Mouse (Mus musculus): ENCODE results near the gene Itga9. TPM values are rescaled to one million over a fixed set of nuclear protein-coding genes. Genes with fewer than 3 reads are reported as not detected.

The Itga9 gene
- polyA plus RNA-seq, 2 experiments = 1.4 to 2.8 TPM

GRCm38 (mm10) chr9:118762759-118763158, 156.3 kb downstream of the Itga9 start:
- ATAC-seq (ENCODE audit: insufficient read depth) = no peak

GRCm38 (mm10) chr9:118763203-118763602, 156.7 kb downstream of the Itga9 start:
- no peak for DNase-seq (ENCODE audit: low read depth in 3 of 3, low spot score in 3 of 3)
- no peaks in the 10 kb centered on the region for H3K9me3 ChIP-seq (ENCODE audit: control insufficient read depth, low read length)
- no peaks in the 10 kb centered on the region for H3K27me3 ChIP-seq (ENCODE audit: control insufficient read depth, insufficient read depth, low read length)
- TF ChIP-seq CTCF (IDR thresholded peaks at IDR 0.05; ENCODE audit: low read depth) = no peak
- no peak for TF ChIP-seq EP300 (IDR thresholded peaks at IDR 0.05; ENCODE audit: low read depth)
- ATAC-seq (ENCODE audit: insufficient read depth) = no peak
- no peak overlapping the region for H3K27ac ChIP-seq
- no peaks in the 10 kb centered on the region for H3K4me1 ChIP-seq (replicated peaks; ENCODE audit: control insufficient read depth in 2 of 2, insufficient read depth in 2 of 2, low read length in 1 of 2)
- H3K4me2 ChIP-seq (ENCODE audit: low read depth) = no peak overlapping the region
- no peak overlapping the region for H3K4me3 ChIP-seq (ENCODE audit: insufficient read depth in 1 of 2, low read depth in 2 of 2, low read length in 2 of 2)
- no peaks in the 10 kb centered on the region for H3K36me3 ChIP-seq (replicated peaks; ENCODE audit: control insufficient read depth, insufficient read depth, low read depth)
- H3K9ac ChIP-seq (replicated peaks) = no peak overlapping the region
- 84% methylated on average over 4 of the region's 4 CpGs for WGBS (ENCODE audit: insufficient replicate concordance)

More at GRCm38 (mm10) chr9:118762759-118763158, 156.3 kb downstream of the Itga9 start:
- no peak for TF ChIP-seq CTCF (IDR thresholded peaks at IDR 0.05; ENCODE audit: low read depth)
- no peak for TF ChIP-seq EP300 (IDR thresholded peaks at IDR 0.05; ENCODE audit: low read depth)
- H3K27ac ChIP-seq = no peak overlapping the region
- no peaks in the 10 kb centered on the region for H3K36me3 ChIP-seq (replicated peaks; ENCODE audit: control insufficient read depth, insufficient read depth, low read depth)
- no peaks in the 10 kb centered on the region for H3K27me3 ChIP-seq (ENCODE audit: control insufficient read depth, insufficient read depth, low read length)
- 37% methylated on average over 7 of the region's 7 CpGs for WGBS (ENCODE audit: insufficient replicate concordance)
- DNase-seq (ENCODE audit: low read depth in 3 of 3, low spot score in 3 of 3) = no peak
- no peak overlapping the region for H3K4me3 ChIP-seq (ENCODE audit: insufficient read depth in 1 of 2, low read depth in 2 of 2, low read length in 2 of 2)
- no peak overlapping the region for H3K4me2 ChIP-seq (ENCODE audit: low read depth)
- no peaks in the 10 kb centered on the region for H3K4me1 ChIP-seq (replicated peaks; ENCODE audit: control insufficient read depth in 2 of 2, insufficient read depth in 2 of 2, low read length in 1 of 2)
- no peak overlapping the region for H3K9ac ChIP-seq (replicated peaks)
- no peaks in the 10 kb centered on the region for H3K9me3 ChIP-seq (ENCODE audit: control insufficient read depth, low read length)

- Histone ChIP-seq H3K27ac (no peak overlapping the region), H3K9me3 (ENCODE audit: control insufficient read depth, low read length) (no peaks in the 10 kb centered on the region), H3K4me1 (replicated peaks; ENCODE audit: control insufficient read depth in 2 of 2, insufficient read depth in 2 of 2, low read length in 1 of 2) (no peaks in the 10 kb centered on the region), H3K36me3 (replicated peaks; ENCODE audit: control insufficient read depth, insufficient read depth, low read depth) (no peaks in the 10 kb centered on the region), H3K4me3 (ENCODE audit: insufficient read depth in 1 of 2, low read depth in 2 of 2, low read length in 2 of 2) (no peak overlapping the region), H3K9ac (replicated peaks) (no peak overlapping the region), H3K27me3 (ENCODE audit: control insufficient read depth, insufficient read depth, low read length) (no peaks in the 10 kb centered on the region), H3K4me2 (ENCODE audit: low read depth) (no peak overlapping the region)
- DNase-seq (ENCODE audit: low read depth in 3 of 3, low spot score in 3 of 3) (no peak), ATAC-seq (ENCODE audit: insufficient read depth) (no peak)
- 50% methylated on average over 3 of the region's 3 CpGs for WGBS (ENCODE audit: insufficient replicate concordance)
- TF ChIP-seq CTCF (IDR thresholded peaks at IDR 0.05; ENCODE audit: low read depth) (no peak), EP300 (IDR thresholded peaks at IDR 0.05; ENCODE audit: low read depth) (no peak)
Measured at GRCm38 (mm10) chr9:118763646-118764045, 157.2 kb downstream of the Itga9 start.

- Histone ChIP-seq H3K27me3 (ENCODE audit: control insufficient read depth, insufficient read depth, low read length) (no peaks in the 10 kb centered on the region), H3K4me3 (ENCODE audit: insufficient read depth in 1 of 2, low read depth in 2 of 2, low read length in 2 of 2) (no peak overlapping the region), H3K9me3 (ENCODE audit: control insufficient read depth, low read length) (no peaks in the 10 kb centered on the region), H3K9ac (replicated peaks) (no peak overlapping the region), H3K4me2 (ENCODE audit: low read depth) (no peak overlapping the region), H3K36me3 (replicated peaks; ENCODE audit: control insufficient read depth, insufficient read depth, low read depth) (no peaks in the 10 kb centered on the region), H3K4me1 (replicated peaks; ENCODE audit: control insufficient read depth in 2 of 2, insufficient read depth in 2 of 2, low read length in 1 of 2) (no peaks in the 10 kb centered on the region), H3K27ac (no peak overlapping the region)
- TF ChIP-seq CTCF (IDR thresholded peaks at IDR 0.05; ENCODE audit: low read depth) = no peak
- no peak for TF ChIP-seq EP300 (IDR thresholded peaks at IDR 0.05; ENCODE audit: low read depth)
- no peak for ATAC-seq (ENCODE audit: insufficient read depth)
- no peak for DNase-seq (ENCODE audit: low read depth in 3 of 3, low spot score in 3 of 3)
Measured at GRCm38 (mm10) chr9:118765059-118765458, 158.6 kb downstream of the Itga9 start.

GRCm38 (mm10) chr9:118767008-118767407, 160.5 kb downstream of the Itga9 start:
- H3K9me3 ChIP-seq (ENCODE audit: control insufficient read depth, low read length) = no peaks in the 10 kb centered on the region
- no peak for ATAC-seq (ENCODE audit: insufficient read depth)
- no peak overlapping the region for H3K9ac ChIP-seq (replicated peaks)
- H3K4me3 ChIP-seq (ENCODE audit: insufficient read depth in 1 of 2, low read depth in 2 of 2, low read length in 2 of 2) = no peak overlapping the region
- 67% methylated on average over 7 of the region's 7 CpGs for WGBS (ENCODE audit: insufficient replicate concordance)
- no peak overlapping the region for H3K4me2 ChIP-seq (ENCODE audit: low read depth)
- no peak for DNase-seq (ENCODE audit: low read depth in 3 of 3, low spot score in 3 of 3)
- TF ChIP-seq EP300 (IDR thresholded peaks at IDR 0.05; ENCODE audit: low read depth) = no peak
- TF ChIP-seq CTCF (IDR thresholded peaks at IDR 0.05; ENCODE audit: low read depth) = no peak
- no peak overlapping the region for H3K27ac ChIP-seq
- H3K27me3 ChIP-seq (ENCODE audit: control insufficient read depth, insufficient read depth, low read length) = no peaks in the 10 kb centered on the region
- no peaks in the 10 kb centered on the region for H3K36me3 ChIP-seq (replicated peaks; ENCODE audit: control insufficient read depth, insufficient read depth, low read depth)
- H3K4me1 ChIP-seq (replicated peaks; ENCODE audit: control insufficient read depth in 2 of 2, insufficient read depth in 2 of 2, low read length in 1 of 2) = no peaks in the 10 kb centered on the region

All from liver, embryonic 14.5 days (tissue).